Mouse (Mus musculus) adrenal gland, adult 2 months (tissue): ENCODE results near the gene Mad2l2. TPM values are rescaled to one million over a fixed set of nuclear protein-coding genes. Genes with fewer than 3 reads are reported as not detected.

Experiments used
- DNase-seq: peaks from one replicate; pipeline ENCODE4 v3.0.0; 2021
- polyA plus RNA-seq: library from polyadenylated mRNA; depleted of rRNA; stranded (reverse); fragments of >200 nt; gene quantifications from 2 replicates; pipeline ENCODE4 v1.2.3, GENCODE M21; 2012
- total RNA-seq, 2 experiments: library from RNA; stranded (reverse); gene quantifications; 2 replicates each; pipeline ENCODE4 v1.2.3; 2021

Mad2l2 gene
- total and polyA plus RNA-seq, 3 experiments: 23.4 to 30.9 (median 27.3) TPM

DNA sequence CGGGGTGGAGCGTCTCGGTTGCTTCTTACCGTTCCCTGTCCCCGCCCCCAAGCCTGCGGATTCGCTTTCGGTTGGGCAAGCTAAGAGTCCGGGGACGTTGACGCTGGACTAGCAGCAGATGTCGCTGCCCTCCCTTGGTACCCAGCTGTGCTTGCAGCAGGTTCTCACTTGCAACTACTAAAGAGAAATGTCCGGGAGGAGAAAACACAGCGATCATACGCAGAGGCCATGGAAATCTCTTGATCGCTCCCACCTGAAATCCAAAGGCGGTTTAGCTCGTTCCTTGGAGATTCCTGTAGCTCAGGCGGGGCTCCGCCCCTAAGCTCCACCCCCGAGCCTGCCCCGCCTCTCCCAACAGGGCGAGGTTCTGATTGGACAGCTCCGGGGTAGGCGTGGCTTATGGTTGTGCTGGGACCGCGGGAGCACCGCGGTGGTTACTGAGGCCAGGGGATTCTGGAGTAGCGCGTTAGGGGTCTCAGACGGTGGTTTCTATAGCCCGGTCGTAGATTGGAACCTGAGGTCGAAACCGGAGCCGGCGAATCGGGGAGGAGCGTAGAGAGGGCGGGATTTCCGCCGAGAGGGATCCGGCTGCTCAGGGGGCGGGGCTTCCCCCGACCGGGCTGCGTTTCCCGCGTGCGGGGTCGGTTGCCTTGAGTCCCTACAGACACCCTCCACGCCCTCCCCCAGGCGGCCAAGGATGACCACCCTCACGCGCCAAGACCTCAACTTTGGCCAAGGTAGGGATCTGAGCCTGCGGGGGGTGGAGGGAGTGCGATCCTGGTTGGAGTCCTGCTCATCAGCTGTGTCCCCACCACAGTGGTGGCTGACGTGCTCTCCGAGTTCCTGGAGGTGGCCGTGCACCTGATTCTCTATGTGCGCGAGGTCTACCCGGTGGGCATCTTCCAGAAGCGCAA is 10.2 kb downstream of the Mad2l2 start:
- DNase-seq: peak; percentile 94

DNA sequence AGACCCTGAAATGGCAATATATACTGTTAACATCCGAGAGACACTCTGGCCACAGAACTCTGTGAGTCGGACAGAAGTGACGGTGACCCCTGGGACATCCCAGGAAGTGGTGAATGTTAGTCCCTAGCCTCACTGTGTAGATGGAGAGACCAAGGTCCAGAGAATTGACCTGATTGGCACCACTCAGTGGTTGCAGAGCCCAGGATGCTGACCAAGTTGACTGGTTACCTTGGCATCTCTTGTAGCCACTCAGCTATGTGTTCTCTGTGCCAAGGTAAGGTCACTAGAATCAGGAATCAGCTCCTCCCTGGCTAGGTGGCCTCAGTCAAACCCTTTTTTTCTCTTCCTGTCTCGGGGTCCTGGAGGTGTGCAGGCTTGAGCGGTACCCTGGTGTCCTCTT is 13.5 kb downstream of the Mad2l2 start:
- DNase-seq: no peak

DNA sequence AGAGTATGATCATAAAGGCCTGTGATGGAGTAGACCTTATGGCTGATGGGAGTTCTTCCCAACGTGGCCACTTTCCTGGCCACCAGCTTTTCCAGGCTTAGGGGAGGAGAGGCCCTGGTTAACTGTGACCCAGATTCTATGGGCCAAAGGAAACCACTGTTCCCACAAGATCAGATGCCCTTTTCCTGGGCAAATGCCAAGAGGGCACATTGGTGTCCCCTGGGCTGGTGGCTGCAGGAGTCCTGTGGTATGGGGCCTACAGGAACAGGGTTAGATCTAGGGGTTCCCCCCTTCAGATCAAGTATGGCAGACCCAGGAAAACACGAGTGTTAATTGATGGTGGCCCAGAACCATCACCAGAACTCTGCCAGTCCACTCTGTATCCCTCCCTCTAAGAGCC is 17.5 kb downstream of the Mad2l2 start:
- DNase-seq: no peak

DNA sequence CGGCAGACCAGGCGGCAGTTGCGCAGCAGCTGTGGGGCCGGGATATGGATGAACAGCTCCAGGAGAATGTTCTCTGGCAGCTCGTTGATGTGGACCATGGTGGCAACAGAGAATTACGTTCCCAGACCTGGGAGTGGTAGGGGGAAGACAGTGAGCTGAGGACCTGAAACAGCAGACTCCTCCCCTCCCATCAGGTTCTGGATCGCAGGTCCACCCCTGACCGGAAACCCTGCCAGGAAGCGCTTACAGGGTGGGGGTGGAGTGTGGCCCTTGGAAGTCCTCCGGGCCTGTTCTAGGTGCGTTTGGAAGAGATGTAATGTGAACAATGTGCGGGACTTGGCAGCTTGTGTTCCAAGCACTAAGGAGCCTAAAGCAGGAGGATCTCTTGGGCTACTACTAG is 19.4 kb downstream of the Mad2l2 start:
- DNase-seq: no peak

DNA sequence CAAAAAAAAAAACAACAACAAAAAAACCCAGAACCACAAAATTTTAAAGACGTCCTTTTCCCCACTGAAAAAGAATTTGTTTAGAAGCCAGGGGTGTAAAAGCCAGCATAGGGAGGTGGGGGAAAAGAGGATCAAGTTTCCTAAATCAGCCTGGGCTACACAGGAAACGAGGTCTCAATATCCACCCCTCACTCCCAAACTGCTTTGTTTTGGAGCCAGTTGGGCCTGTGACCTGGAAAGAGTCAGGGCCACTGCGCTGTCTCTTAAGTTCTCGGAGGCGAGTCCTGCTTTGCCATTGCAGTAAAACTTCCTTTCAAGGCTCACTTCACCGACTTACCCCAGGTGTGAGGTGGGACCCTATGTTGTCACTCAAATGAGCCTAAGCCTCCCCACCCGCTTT is 20.1 kb downstream of the Mad2l2 start:
- DNase-seq: no peak

DNA sequence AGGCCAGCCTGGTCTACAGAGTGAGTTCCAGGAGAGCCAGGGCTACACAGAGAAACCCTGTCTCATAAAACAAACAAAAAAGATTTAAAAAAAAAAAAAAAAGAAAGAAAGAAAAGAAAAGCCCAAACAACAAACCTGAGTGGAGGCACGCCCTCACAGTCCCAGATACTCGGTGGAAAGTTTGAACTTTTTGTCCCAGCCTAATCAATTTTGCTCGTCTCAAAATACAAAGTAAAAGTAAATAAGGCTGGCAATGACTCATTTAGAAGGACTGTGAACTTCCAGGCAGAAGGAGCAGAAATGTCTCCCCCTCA is 20.7 kb downstream of the Mad2l2 start:
- DNase-seq: no peak

DNA sequence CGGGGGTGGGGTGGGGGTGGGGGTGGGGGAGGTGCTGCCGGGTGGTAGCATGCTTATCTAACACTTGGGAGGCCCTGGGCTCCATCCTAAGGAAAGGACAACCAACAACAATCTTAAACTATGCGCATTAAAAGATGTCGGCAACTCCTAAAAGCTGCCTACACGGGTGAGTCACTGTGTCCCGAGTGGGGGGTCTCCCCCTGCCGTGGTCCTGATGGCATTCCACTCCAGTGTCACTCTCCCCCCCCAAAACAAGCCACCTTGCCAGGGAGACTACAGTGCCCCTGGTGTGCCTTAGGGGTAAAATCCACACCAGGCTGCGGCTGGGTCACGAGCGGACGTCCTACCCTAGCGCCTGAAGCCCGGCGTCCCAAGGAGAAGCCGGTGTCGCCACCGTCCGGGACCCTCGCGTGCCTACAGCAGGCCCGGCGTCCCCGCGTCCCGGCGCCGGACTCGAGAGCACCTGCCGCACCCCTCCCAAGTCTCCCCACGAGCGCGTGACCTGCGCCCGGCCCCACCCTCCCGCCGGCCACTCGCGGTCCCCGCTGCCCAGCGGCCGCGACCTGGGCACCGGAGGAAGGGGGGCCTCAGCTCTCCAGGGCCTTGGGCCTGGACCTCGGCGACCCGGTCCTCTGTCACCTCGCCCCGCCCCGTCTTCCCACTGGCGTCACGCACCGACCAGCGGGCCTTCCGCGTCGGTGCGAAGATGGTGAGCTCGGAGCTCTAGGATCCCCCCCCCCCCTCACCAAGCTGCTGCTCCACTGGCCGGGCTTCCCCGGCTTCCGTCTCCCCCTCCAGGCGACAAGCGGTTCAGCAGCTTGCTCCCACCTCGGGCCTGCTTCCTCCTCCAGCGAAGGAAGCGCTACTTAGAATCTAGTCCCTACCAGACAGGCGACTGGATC is 21.3 kb downstream of the Mad2l2 start, which contains the start of gene Fbxo6:
TSS of gene Fbxo6 (minus strand) at position 874 of the 902 bp plus-strand sequence.
- peak; percentile 94 for DNase-seq

DNA sequence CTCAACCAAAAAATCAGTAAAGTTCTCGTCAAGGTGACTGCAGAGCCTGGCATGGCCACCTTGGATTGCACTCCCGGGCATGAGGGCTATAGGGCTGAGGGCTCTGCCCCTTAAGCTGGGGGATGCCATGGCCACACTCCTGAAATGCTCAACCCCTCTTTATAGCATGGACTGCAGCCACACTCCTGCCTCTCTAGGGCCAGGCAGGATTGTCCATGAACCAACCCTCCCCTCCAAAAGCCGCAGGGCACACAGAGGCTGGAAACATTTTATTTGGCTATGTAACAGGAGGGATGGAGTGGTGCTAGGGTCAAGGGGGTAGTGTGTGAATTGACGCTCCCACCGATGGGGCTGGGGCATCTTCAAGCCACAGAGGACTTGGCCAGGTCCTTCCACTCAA is 22.4 kb downstream of the Mad2l2 start:
- DNase-seq: no peak

DNA sequence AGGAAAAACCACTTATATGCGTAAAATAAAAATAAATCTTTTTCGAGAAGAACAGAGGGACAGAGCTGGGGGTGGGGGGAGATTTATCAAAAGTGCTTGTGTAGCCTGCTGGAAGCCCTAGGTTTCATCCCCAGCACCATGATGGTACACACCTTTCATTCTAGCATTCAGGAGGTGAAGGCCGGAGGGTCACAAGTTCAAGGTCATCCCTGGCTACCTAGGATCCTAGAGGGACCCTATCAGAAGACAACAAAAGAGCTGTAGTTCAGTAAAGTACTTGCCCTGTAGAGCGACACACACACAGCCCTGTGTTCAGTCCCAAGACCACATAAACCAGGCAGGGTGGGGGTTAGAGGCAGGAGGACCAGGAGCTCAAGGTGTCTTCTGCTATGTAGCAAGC is 23.8 kb downstream of the Mad2l2 start:
- DNase-seq: no peak

DNA sequence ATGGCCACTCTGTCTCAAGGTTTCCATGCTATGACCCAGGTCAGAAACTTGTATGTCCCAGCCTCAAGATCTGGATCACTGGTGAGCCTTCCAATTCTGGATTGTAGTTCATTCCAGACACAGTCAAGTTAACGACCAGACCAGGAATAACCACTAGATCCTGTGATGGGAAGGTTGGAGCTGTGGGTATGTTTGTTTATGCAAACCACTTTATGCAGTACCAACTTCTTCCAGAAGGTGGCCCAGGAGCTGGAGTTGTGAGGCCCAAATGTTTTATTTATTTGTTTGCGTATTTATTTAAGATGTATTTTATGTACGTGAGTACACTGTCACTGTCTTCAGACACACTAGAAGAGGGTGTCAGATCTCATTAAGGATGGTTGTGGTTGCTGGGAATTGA is 24.8 kb downstream of the Mad2l2 start:
- no peak for DNase-seq

DNA sequence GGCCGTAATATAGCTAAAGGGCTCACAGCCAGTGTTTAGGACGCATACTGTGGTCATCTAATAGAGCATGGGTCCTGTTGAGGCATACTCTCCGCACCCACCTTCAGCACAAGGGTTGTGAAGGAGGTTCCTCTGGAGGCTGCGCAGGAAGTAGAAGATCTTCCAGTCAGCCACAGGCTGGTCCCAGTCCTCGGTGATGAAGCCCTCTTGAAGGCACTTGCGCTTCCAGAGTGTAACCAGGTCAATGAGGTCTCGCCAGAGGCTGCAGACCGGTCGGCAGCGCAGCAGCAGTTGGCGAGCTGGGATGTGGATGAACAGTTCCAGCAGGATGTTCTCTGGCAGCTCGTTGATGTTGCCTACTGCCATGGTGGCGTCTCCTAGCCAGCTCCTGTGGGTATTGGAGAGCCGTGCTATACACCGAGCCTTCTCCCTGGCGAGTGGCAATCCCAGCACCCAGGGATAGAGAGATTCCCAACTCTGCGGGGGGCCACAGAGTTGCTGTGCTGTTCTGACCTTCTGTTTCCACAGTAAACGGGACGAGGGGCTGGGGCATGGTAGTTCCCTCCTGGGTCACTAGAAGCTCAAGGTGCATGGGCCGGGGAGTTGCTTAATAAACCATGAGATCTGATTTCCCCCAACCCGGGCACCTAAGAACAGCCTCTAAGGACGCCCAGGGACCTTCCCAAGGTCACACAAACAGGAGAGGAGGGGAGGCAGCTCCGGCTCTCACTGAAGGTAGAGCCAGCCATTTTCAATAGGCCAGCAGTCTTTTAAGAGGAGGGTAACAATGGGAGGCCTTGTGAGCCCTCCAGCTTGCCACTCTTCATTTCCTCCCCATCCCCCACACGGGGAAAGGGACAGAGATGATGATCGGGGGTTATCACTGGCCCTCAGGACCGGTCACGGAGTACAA is 28.5 kb downstream of the Mad2l2 start:
- peak; percentile 42 for DNase-seq

DNA sequence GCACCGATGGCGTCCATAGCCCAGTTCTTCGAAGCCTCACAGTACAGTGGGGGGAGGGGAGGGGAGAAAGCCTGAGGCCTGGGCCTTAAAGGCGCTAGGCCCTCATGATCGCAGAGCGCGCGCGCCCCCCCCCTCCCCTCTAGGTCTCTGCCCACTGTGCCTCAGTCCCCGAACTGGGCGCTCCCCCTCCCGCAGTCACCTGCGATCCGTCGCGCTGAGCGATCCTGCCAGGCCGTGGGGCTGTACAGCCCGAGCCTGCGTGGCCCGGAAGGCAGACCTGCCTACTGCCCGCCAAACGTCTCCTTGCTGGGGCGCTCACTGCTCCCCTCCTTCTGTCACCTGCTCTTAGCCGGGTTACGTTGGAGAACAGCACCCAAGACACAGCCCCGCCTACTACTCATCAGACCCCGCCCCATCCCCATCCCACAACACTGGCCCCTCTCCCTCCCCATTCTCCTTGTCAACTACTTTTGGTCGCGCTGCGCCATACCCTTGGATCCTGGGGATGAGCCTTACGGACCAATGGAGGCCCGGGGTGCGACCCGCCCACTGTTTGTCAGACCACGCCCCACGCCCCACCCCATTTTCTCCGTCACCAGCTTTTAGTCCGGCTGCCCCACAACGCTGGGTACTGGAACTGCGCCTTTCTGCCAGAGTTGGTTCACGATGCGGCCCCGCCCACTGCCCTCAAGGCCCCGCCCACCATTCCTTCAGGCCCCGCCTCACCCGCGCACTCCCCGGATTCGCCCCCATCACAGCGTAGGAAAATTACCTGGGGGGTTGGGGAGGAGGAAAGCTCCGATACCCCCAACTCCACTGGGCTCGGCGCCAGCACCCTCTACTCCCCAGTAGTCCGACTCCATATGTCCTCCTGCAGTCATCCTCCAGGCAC is 29.6 kb downstream of the Mad2l2 start:
- DNase-seq: peak; percentile 97

DNA sequence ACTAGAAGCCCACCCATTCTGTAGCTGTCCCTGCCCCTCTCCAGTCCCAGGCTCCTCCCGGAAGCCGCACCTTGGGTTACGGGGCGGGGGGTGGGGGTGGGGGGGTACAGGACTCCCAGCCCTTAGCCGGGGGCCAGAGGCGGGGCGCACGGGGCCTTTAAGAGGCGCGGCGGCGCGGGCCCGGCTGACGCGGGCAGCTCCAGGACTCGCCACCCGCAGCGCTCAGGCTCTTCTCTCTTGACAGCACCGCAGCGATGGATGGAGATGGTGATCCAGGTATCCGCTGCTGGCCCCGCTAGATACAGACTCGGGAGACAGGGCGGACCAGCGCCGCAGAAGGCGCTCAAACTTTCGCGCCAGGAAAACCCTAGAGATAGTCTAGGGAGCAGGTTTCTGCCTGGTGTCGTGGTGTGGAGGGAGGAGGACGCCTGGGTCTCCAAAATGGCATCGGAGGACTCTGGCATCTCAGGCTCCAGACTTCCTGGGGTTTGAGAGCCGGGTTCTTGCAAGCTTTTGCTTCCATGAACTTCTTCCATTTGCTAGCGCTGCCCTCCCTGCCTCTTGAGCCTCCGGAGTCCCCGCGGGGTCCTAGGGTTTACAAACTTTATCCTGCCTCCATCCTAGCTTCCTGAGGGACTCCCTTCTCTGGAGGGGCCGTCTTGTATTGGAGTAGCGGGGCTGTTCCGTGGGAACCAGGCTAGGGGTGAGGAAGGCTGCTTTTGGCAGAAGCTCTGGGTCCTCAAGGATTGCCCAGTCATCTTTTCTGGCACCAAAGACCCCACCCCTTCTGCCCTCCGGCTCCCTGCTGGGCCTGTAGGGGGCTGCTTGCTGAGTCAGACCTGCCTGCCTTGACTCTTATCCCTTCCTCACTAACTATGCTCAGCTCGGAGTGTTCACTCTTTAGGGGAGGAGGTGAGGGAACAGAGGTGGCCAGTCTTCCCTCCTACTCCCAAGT is 30.5 kb downstream of the Mad2l2 start, which contains the start of the genes Fbxo44 and Fbxo2:
TSS of gene Fbxo44 (minus strand) at position 47 of the 955 bp plus-strand sequence.
TSS of gene Fbxo2 (plus strand) at position 186 of the 955 bp plus-strand sequence.
- no peak for DNase-seq

DNA sequence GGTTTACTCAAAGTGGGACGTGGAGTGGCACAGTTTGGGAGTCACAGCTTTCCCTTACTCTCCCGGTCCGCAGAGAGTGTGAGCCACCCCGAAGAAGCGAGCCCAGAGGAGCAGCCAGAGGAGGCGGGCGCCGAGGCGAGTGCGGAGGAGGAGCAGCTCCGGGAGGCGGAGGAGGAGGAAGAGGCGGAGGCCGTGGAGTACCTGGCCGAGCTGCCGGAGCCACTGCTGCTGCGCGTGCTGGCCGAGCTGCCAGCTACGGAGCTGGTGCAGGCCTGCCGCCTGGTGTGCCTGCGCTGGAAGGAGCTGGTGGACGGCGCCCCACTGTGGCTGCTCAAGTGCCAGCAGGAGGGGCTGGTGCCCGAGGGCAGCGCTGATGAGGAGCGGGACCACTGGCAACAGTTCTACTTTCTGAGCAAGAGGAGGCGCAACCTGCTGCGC is 33.8 kb downstream of the Mad2l2 start:
- DNase-seq: peak; percentile 88

DNA sequence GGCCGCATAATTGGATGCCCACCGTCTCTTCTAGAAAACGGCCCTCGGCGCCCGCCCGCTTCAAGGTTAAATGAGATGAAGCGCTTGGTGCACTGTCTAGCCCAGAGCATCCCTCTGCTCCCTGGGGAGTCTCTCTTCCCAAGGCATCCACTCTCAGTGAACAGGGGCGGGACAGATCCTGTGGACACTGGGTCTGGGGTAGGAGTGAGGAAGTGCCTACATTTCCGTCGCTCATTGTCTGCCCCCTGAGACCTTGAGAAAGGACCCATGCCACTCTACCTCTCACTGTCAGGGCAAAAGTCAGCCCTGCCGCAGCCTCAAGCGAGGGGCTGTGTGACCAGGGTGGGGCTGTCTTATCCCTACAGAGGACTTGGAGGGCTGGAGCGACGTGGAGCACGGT is 34.3 kb downstream of the Mad2l2 start:
- no peak for DNase-seq

DNA sequence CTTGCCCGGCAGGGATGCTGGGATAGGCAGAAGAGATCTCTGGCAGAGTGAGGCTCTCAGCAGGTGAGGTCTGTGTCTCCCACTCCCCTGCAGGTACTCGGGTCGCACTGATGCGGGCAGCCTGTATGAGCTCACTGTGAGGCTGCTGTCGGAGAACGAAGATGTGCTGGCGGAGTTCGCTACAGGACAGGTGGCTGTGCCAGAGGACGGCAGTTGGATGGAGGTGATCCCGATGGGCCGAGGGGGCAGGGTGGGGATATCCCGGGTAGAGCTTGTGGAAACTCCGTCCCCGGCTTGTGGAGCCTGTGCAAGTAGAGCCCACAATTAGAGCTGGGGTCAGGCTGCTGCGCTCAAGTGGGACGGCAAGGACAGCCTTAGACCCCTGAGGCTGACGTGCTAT is 35.4 kb downstream of the Mad2l2 start:
- no peak for DNase-seq

DNA sequence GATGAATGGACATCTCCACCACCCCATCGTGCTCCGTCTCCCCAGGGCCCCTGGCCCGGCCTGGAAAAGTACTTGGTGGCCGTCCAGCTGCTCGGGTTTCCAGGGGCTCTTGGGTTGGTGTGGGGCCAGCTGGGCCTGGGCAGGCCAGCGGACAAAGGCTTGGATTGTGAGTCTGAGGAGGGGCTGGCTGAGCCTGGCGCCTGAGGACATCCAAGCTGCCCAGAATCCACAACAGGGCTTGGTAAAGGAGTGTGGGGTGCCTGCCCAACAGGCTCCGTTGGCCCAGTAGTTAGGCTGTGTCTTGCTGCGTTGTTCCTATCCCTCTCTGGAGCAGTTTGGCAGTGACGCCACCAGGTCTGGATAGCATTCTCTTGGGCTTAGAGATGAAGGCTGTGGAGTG is 36.2 kb downstream of the Mad2l2 start:
- DNase-seq: no peak

DNA sequence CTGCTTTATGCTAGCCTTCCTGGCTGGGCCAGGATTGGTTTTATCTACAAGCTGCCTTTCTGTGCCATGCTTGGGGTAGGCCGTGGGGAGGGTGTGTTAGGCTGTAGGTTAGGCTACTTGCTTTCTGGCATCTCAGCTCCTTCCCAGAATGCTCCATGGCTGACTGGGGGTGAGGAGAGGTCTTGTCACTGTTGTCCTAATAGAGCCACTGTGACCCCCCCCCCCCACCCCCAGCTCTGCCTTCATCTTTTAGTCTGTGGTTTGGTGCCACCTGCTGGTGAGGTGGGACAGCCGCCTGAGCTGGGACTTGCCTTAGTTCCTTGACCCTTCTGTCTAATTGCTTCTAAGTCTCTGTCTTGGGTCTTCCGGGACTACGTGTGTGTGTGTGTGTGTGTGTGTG is 36.8 kb downstream of the Mad2l2 start:
- peak; percentile 61 for DNase-seq

DNA sequence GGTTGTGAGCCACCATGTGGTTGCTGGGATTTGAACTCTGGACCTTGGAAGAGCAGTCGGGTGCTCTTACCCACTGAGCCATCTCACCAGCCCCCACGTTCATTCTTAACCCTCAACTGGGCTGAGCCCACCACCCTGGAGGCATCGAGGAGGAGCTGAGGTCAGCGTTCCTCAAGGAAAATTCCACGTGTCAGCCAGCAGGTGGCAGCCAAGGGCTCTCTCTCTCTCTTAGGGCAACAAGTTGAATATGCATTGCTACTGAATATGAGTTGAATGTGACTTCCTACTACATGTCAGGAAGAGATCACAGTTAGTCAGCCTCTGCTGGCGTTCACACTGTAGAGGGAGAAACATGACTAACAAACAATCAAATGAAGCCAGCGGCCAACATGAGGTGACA is 38.1 kb downstream of the Mad2l2 start:
- DNase-seq: peak; percentile 52
